Mouse (Mus musculus) CD4-positive, CD25-positive, alpha-beta regulatory T cell, adult 4 months (primary cell): Measurements from ENCODE around the gene Ankrd35. TPM values are rescaled to one million over a fixed set of nuclear protein-coding genes. Genes with fewer than 3 reads are reported as not detected.
"Not testable (repeated sequence)": the region's sequence is repeated elsewhere in the genome, so short reads cannot be mapped to it uniquely, and the experiment has no call there.

Experiments used
- ATAC-seq: one replicate; pipeline ENCODE4 v1.8.0; 2017
- polyA plus RNA-seq, 2 experiments: library from polyadenylated mRNA; unstranded; fragments of 100-300 nt; shearing (Covaris generic); gene quantifications; one replicate each; pipeline ENCODE4 v1.2.1; 2017

Gene Ankrd35
- polyA plus RNA-seq, 2 experiments from 2014 or later: not detected

- ATAC-seq: peak; percentile 77
Observed at GRCm38 (mm10) chr3:96707903-96708683, 38.2 kb downstream of the Ankrd35 start, which contains the start of gene Nudt17. Gene Nudt17, minus strand, starts transcription at chr3:96708562.

- ATAC-seq: no peak
Observed at GRCm38 (mm10) chr3:96708684-96709064, 38.7 kb downstream of the Ankrd35 start.

DNA sequence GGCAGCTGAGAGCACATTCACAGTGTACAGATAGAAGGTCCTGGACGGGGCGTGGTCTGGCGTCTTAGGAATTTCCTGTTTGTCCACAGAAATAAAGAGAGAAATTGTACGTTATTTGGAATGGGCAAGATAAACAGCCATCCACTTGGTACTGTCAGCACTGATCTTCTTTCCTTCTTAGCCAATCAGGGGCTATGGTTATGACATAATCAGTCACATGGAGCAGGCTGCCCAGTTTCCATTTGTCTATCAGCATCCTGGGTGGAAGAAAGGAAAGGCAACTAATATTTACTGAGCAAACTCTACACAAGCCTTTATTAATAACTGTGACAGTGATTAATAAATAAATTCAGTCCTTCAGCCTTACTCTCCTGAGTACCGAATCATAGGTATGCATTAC, 44.4 kb downstream of the Ankrd35 start:
- no peak for ATAC-seq

DNA sequence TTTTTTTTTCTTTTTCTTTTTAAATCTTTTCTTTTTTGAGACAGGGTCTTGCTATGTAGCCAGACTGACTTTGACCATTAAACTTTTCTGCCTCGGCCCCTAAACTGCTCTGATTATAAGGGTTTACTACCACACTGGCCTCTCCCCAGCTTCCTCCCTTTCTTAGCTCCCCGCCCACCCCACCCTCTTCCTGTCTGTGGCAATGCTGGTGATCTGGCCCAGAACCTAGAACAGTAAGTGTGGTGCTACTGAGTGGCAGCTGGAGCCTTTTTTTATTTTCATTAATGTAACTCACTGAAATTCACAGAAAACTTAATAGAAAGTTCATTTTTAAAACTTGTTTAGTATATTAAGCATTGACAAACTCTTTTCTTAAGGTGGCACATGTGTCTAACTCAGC, 45.9 kb downstream of the Ankrd35 start:
- ATAC-seq: peak; percentile 43

- ATAC-seq: no peak
Observed at GRCm38 (mm10) chr3:96719173-96719572, 49.2 kb downstream of the Ankrd35 start.

- peak; percentile 81 for ATAC-seq
Observed at GRCm38 (mm10) chr3:96727343-96727827, 57.5 kb downstream of the Ankrd35 start, which contains the start of the genes Polr3c and Rnf115. Gene Polr3c, minus strand, starts transcription at chr3:96727628. Gene Rnf115, plus strand, starts transcription at chr3:96727664.

- peak; percentile 46 for ATAC-seq
Observed at GRCm38 (mm10) chr3:96727828-96728633, 58.1 kb downstream of the Ankrd35 start.

DNA sequence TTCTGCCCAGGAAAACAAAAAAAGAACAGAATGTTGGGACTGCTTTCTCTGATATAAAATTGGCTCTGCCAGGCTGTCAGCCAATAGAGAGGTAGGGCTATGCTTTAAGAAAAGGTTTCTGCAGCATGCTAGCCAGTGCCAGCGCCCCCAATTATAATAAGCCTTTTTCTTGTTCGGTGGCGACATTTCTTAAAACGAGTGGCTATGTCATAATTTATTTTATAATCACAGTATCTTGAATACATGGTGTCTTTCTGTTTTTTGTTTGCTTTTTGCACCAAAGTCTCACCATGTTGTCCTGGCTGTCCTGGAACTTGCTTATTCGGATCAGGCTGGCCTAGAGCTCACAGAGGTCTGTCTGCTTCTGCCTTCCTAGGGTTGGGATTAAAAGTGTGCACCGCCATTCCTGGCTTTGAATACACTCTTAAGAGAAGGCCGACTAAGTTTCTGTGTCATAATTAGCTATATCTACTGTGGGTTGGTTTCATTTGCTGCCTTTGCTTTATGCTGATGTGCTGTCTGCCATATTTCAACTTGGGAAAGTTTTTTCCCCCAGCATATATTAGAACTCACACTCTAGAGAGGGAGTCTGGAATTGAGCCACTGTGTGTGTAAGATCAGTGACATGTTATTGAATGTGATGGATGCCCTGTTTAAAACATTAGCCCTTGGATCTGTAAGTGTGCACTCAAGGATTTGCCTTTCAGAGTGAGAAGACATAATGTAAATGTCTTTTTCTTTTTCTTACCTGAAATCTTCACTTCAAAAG, 58.9 kb downstream of the Ankrd35 start:
- ATAC-seq: no peak

DNA sequence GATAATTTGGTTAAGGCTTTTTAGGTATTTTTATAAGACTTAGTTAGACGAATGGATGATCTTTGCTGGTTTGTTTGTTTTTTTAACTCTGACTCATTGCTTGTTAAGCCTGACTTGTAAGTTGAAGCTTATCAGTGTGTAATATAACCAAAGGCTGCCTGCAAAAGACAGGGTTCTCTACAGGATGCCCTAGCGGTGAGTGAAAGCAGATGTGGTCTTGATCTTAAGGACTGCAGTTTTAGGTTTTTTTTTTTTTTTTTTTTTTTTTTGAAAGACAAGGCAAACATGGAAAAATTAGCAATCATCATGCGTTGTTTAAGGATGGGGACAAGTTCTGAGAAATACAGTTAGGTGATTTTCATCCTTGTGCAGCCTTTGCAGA, 59.5 kb downstream of the Ankrd35 start:
- ATAC-seq: peak; percentile 29

DNA sequence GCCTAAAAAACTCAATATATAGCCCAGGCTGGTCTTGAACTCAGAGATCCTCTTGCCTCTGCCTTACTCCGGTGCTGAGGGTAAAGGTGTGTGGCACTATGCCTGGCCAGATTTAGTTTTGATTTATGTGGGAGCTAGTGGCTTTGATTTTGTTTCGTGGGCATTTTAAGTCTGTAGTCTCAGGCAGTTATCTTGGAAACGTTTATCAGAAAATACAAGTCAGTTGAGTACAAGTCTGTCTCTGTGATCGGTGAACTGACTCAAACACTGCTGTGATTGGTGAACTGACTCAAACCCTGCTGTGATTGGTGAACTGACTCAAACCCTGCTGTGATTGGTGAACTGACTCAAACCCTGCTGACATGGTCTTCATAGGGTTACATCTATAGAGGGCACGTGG, 60.9 kb downstream of the Ankrd35 start:
- no peak for ATAC-seq

DNA sequence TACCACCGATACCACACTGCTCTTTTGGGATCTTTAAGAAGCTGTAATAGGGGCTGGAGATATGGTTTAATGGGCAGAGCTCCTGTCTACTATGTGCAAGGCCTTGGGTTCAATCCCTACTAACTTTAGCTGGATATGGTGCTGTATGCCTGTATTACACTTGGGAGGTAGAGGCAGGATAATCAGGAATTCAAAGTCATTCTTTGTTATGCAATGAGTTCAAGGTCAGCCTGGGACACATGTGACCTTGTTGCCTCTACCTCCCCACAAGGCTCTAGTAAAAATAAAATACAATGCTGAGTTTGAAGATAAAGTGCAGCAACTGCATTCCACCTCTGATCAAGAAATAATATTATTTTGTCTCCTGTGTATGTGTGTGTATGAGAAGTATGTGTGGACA, 64.1 kb downstream of the Ankrd35 start:
- ATAC-seq: no peak

DNA sequence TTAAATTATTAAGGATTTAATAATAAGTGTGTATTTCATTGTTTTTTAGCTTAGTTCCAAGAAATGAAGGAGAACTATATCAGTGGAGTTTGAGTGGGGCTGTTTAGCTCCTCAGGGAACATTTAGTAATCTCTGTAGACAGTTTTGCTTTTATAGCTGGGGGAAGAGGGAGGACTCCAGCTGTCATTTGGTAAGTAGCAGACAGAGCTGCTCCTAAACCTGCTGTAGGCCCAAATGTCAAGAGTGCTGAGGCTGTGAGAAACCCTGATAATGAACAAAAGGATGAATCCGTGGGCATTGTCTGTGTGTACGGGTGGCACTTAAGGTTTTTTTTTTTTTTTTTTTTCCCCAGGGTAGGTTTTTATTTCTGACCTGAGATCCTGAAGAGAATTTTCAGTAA, 65.3 kb downstream of the Ankrd35 start:
- no peak for ATAC-seq

- ATAC-seq: no peak
Observed at GRCm38 (mm10) chr3:96737013-96737740, 67.2 kb downstream of the Ankrd35 start.

GRCm38 (mm10) chr3:96737995-96738394, 68.1 kb downstream of the Ankrd35 start:
- no peak for ATAC-seq

DNA sequence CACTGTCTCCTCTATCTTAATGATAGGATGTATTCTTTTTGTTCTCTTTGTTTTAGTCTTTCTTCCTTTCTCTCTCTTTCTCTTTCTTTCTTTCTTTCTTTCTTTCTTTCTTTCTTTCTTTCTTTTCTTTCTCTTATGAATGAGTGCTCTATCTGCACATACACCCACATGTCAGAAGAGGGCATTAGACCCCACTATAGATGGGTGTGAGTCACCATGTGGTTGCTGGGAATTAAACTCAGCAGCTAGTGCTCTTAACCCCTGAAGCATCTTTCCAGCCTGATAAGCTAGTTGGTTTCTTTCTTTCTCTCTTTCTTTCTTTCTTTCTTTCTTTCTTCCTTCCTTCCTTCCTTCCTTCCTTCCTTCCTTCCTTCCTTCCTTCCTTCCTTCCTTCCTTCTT, 70.3 kb downstream of the Ankrd35 start:
- ATAC-seq: not testable (repeated sequence)

Other genes with a start within 250 kb of the Ankrd35 start
- not detected for gene BC107364, start 217.8 kb upstream of the Ankrd35 start, polyA plus RNA-seq
- under 1 TPM in 1 of 2 experiments, not detected in 1; 0.22 TPM for gene Hfe2, start 145.0 kb upstream of the Ankrd35 start, polyA plus RNA-seq
- gene Txnip, start 112.2 kb upstream of the Ankrd35 start, polyA plus RNA-seq: 100 to 1,000 TPM; 376 to 396 TPM
- gene Gm16253, start 93.1 kb upstream of the Ankrd35 start, polyA plus RNA-seq: 1 to 10 TPM; 1.5 to 2.0 TPM
- 10 to 100 TPM; 40.6 to 51.4 TPM for gene Polr3gl, start 76.0 kb upstream of the Ankrd35 start, polyA plus RNA-seq
- gene Ankrd34a, start 73.5 kb upstream of the Ankrd35 start, polyA plus RNA-seq: not detected
- gene Lix1l, start 69.0 kb upstream of the Ankrd35 start, polyA plus RNA-seq: under 1 TPM; 0.41 to 0.77 TPM
- gene Rbm8a, start 40.2 kb upstream of the Ankrd35 start, polyA plus RNA-seq: 100 to 1,000 TPM; 102 to 135 TPM
- gene Pex11b, start 34.8 kb upstream of the Ankrd35 start, polyA plus RNA-seq: 10 to 100 TPM; 56.4 to 70.5 TPM
- gene Gm42957, start 34.7 kb upstream of the Ankrd35 start, polyA plus RNA-seq: under 1 TPM in 1 of 2 experiments, not detected in 1; 0.11 TPM
- gene Itga10, start 24.5 kb upstream of the Ankrd35 start, polyA plus RNA-seq: under 1 TPM; 0.19 to 0.42 TPM
- 10 to 100 TPM; 41.9 to 83.2 TPM for gene Pias3, start 26.3 kb downstream of the Ankrd35 start, polyA plus RNA-seq
- 1 to 10 TPM in 1 of 2 experiments, under 1 TPM in 1; 0.87 to 1.9 TPM for gene Nudt17, start 38.4 kb downstream of the Ankrd35 start, polyA plus RNA-seq
- 10 to 100 TPM; 59.7 to 80.3 TPM for gene Polr3c, start 57.5 kb downstream of the Ankrd35 start, polyA plus RNA-seq
- 10 to 100 TPM; 42.2 to 45.5 TPM for gene Rnf115, start 57.5 kb downstream of the Ankrd35 start, polyA plus RNA-seq
- under 1 TPM; 0.32 to 0.85 TPM for gene Pdzk1, start 159.2 kb downstream of the Ankrd35 start, polyA plus RNA-seq
- 10 to 100 TPM; 29.0 to 38.4 TPM for gene Cd160, start 159.2 kb downstream of the Ankrd35 start, polyA plus RNA-seq
- not detected for gene Gja5, start 234.6 kb downstream of the Ankrd35 start, polyA plus RNA-seq
- gene Gpr89, start 235.2 kb downstream of the Ankrd35 start, polyA plus RNA-seq: 10 to 100 TPM; 30.1 to 39.6 TPM